Mouse (Mus musculus): ENCODE results near the gene Gm29609.

- TF ChIP-seq CTCF (conservative IDR thresholded peaks at IDR 0.05; ENCODE audit: low read length), result no peak
- TF ChIP-seq POU5F1 (IDR thresholded peaks at IDR 0.05; ENCODE audit: borderline replicate concordance, low read length), result no peak
Observed at GRCm38 (mm10) chr5:31204421-31204820, 24.7 kb upstream of the Gm29609 start.

Data from E14TG2a.4 (cell line).